Mouse (Mus musculus) adrenal gland, adult 18-20 months (tissue): ENCODE data around the gene Olfr1189. TPM values are rescaled to one million over a fixed set of nuclear protein-coding genes. Genes with fewer than 3 reads are reported as not detected.
"Not testable (repeated sequence)": the region's sequence is repeated elsewhere in the genome, so short reads cannot be mapped to it uniquely, and the experiment has no call there.

ENCODE experiments used
- DNase-seq, 2 experiments: peaks; one replicate each; pipeline ENCODE4 v3.0.0; 2021 to 2022; ENCODE audit warnings: low spot score in 2 of 2
- long read RNA-seq, 2 experiments: library from polyadenylated mRNA; stranded (forward); transcript quantifications; one replicate each; pipeline ENCODE4 v2.0.0; 2021
- total RNA-seq, 2 experiments: library from RNA; stranded (reverse); gene quantifications; 1 replicate in 1 of 2; 2 replicates in 1 of 2; pipeline ENCODE4 v1.2.3; 2021

Olfr1189 gene
- not detected for total RNA-seq
- long read RNA-seq, experiment 1 = 0 reads
- long read RNA-seq, experiment 2 = 0 reads

GRCm38 (mm10) chr2:88586154-88586553 lies at the start of gene Olfr1189:
TSS of gene Olfr1189 (plus strand) at chr2:88586454.
- DNase-seq = no peak

- DNase-seq = no peak
Measured at GRCm38 (mm10) chr2:88556635-88557034, 29.6 kb upstream of the Olfr1189 start, which contains the start of gene Olfr1188. TSS of gene Olfr1188 (plus strand) at chr2:88556935.

DNA sequence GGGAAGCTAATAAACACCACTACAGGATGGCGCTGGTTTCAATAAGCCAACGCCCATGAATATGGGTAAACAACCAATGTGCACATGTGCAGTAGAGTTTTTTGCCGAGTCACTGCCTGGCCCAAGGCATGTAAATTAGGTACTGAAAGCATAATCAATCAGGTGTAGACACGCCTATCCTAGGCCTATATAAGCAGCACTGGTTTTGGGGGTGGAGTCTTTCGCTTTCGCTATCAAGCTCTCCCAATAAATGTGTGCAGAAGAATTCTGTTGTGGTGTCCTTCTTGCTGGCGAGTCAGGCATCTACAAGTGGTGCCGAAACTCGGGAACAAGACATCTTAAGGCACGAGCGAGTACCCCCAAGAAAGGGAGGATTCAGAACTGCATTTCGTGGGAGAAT lies 13.6 kb upstream of the Olfr1189 start:
- DNase-seq = not testable (repeated sequence)

DNA sequence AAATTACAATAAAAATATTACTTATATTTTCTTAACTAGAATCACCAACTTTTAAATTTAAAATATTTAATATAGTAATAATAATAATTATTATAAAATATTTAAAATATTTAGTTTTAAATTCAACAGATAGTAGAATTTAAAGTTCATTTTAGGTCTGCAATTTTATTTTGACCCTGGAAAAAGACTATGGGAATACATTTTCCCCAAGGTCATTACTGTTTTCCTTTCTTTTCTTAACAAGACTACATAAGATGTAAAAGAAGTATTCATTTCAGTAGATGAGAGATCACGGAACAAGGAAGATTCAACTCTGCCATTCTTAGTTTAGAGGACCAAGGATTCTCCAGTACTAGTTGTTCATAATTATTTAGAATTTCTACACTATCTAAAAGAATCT lies 54.0 kb downstream of the Olfr1189 start, which contains the start of gene Olfr1191-ps1:
Gene Olfr1191-ps1, plus strand, starts transcription at position 301 of the 400 bp plus-strand sequence.
- not testable (repeated sequence) for DNase-seq

Other genes with a start within 250 kb of the Olfr1189 start
- gene Olfr1176, start 249.7 kb upstream of the Olfr1189 start, total RNA-seq = not detected
- gene Olfr1177-ps, start 240.0 kb upstream of the Olfr1189 start, total RNA-seq = not detected
- not detected for gene Olfr1178, start 199.4 kb upstream of the Olfr1189 start, total RNA-seq
- gene Olfr1179, start 180.0 kb upstream of the Olfr1189 start, total RNA-seq = not detected
- gene Olfr1180, start 167.3 kb upstream of the Olfr1189 start, total RNA-seq = not detected
- gene Olfr1181, start 160.3 kb upstream of the Olfr1189 start, total RNA-seq = not detected
- not detected for gene Gm13757, start 137.3 kb upstream of the Olfr1189 start, total RNA-seq
- gene Olfr1183, start 131.6 kb upstream of the Olfr1189 start, total RNA-seq = not detected
- gene Olfr1184, start 102.9 kb upstream of the Olfr1189 start, total RNA-seq = not detected
- gene Olfr1185-ps1, start 93.1 kb upstream of the Olfr1189 start, total RNA-seq = not detected
- not detected for gene Olfr1186, start 67.9 kb upstream of the Olfr1189 start, total RNA-seq
- not detected for gene Olfr1188, start 29.5 kb upstream of the Olfr1189 start, total RNA-seq
- not detected for gene Olfr1191-ps1, start 54.1 kb downstream of the Olfr1189 start, total RNA-seq
- gene Olfr1192-ps1, start 62.1 kb downstream of the Olfr1189 start, total RNA-seq = not detected
- gene Olfr1193, start 89.2 kb downstream of the Olfr1189 start, total RNA-seq = not detected
- not detected for gene Olfr1195, start 102.7 kb downstream of the Olfr1189 start, total RNA-seq
- not detected for gene Olfr1196, start 118.1 kb downstream of the Olfr1189 start, total RNA-seq
- not detected for gene Olfr1197, start 145.9 kb downstream of the Olfr1189 start, total RNA-seq
- not detected for gene Olfr1198, start 164.9 kb downstream of the Olfr1189 start, total RNA-seq
- not detected for gene Olfr1199, start 174.0 kb downstream of the Olfr1189 start, total RNA-seq
- not detected for gene Olfr1200, start 184.0 kb downstream of the Olfr1189 start, total RNA-seq
- not detected for gene Olfr1201, start 206.6 kb downstream of the Olfr1189 start, total RNA-seq
- not detected for gene Olfr1202, start 228.0 kb downstream of the Olfr1189 start, total RNA-seq
- gene Olfr1205, start 243.3 kb downstream of the Olfr1189 start, total RNA-seq = not detected